Mouse (Mus musculus) frontal cortex, adult (tissue): ENCODE data around the gene Pitpnm1.

Experiments used
- ATAC-seq: cut with Nextera tagmentation; 2 replicates; pipeline ENCODE4 v1.9.2; 2017; ENCODE audit warnings: mild to moderate bottlenecking, moderate library complexity, mixed read lengths; ENCODE audit not compliant: low TSS enrichment

The Pitpnm1 gene

DNA sequence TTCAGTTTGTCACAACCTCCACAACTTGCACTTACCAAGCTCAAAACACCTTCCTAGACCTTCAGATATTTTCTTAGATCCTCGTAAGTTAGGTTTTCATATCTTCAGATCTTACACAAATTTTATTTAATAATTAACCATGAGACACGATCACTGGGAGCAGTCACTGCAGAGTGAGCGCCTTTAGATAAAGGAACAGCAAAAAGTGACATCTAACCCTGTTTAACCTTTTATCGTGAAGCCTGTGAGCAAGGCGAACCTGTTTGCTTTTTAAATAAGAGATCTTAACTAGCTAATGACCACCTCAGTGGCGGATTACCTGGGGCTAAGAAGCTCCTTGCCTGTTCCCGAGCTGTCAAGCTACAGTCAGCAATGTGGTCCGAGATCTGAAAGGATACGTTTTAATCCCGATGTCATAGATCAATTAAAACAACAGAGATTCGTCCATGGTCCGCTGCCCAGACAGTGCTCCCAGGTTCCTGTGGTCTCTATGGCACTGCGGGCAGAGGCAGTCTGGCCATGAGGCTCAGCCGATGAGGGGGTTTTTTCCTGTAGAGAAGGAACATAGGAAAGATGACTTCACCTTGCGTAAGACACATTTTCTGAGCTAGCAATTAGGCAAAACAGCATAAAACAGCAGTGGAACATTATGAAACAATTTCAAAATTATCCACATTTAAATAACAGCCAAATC, 30.9 kb upstream of the Pitpnm1 start:
- no peak for ATAC-seq

GRCm38 (mm10) chr19:4070311-4070710, 29.5 kb upstream of the Pitpnm1 start:
- no peak for ATAC-seq

DNA sequence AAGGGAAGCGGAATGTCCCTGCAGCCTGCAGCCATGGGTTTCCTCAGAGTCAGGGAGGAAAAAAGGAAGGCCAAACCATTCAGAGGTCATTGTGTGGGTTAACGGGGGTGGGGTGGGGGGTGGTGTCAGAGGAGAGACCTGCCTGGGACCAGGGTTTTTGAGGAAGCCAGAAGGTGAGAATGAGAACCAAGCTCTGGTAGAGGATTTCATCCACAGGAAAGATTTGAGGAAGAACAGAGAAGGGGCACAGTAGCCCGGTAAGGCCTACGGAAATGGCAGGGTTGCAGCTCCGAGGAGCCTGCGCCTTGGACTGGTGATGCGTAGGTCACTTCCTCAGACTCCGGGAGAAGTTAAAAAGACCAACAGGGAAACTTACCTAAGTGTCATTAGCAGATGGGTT, 29.0 kb upstream of the Pitpnm1 start:
- ATAC-seq, result no peak

DNA sequence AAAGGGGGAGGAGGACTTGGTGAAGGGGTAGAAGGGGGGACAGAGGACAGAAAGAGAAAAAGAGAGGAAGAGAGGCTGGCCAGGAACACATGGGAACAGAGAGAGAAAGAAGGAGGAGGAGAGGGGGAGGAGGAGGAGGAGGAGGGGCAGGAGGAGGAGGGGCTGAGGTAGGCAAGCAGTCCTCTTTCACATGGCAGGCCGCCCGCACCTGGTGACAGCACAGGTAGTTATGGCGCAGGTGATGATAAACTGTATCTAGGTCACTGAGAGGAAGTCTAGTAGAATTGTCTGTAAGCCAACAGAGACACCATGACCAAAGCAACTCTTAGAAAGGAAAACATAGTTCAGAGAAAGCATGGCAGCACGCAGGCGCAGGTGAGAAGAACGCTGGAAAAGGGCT, 28.4 kb upstream of the Pitpnm1 start:
- ATAC-seq, result no peak

- ATAC-seq, result no peak
Observed at GRCm38 (mm10) chr19:4072706-4073424, 26.9 kb upstream of the Pitpnm1 start.

- ATAC-seq, result no peak
Observed at GRCm38 (mm10) chr19:4075531-4075930, 24.3 kb upstream of the Pitpnm1 start.

DNA sequence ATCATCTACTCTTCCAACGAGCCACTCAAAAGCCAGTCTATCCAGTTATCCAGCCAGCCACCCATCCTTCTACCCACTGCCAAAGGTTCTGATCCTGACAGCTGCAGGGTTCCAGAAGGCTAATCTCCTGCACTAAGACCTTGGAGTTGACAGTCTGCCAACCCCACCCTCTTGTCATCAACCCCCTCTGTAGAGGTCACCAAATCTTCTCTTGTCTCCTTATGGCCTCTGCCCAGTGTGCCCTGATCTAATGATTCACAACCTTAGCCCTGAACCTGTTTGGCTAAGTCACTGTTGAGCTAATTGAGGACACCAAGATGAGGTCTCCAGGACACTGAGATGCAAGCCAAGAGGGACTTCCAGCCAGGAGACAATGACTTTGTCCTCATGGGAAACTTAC, 20.2 kb upstream of the Pitpnm1 start:
- ATAC-seq, result no peak

DNA sequence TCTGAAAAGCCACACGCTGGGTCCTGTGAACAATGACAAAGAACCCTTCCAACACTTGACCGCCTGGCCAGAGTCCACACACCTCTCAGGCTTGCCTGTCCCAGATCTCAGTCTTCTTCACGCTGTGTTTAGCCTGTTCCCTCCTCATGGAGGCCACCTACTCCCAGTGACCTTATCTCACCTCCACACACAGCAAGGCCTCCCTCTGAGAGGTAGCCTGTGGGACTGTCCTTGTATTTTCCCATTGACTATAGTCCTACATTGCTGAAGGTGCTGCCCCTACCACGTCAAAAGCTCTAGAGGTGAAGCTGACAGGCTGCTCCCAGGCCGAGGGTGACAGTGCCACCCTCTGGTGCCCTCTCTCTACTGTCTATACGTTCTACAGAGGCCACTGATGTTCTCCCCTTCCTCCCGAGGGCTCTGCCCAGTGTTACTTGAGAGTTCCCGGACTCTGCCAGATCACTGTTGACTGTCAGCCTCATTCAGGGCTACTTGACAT, 19.2 kb upstream of the Pitpnm1 start:
- no peak for ATAC-seq

- ATAC-seq, result no peak
Observed at GRCm38 (mm10) chr19:4081394-4081793, 18.4 kb upstream of the Pitpnm1 start, which contains the start of gene Cabp2. Gene Cabp2, plus strand, starts transcription at chr19:4081578.

- ATAC-seq, result no peak
Observed at GRCm38 (mm10) chr19:4082219-4082965, 17.4 kb upstream of the Pitpnm1 start.

DNA sequence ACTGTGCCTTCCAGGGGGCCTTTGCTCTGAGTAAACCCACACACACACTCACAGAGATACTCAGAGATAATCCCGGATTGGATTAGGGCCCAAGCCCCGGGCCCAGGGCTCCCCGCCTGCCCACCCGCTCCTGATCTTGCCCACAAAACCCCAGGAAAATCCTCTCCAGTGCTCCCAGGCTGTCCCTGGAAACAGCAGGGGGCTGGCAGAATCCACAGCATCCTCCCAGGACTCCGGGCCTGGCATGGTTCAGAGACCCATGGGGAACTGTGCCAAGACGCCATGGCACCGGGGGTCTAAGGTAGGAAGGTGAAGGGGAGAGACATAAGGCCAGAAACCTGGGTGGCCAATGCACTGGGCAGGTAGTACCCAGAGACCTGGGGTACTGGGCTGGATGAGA, 16.5 kb upstream of the Pitpnm1 start:
- ATAC-seq, result no peak

DNA sequence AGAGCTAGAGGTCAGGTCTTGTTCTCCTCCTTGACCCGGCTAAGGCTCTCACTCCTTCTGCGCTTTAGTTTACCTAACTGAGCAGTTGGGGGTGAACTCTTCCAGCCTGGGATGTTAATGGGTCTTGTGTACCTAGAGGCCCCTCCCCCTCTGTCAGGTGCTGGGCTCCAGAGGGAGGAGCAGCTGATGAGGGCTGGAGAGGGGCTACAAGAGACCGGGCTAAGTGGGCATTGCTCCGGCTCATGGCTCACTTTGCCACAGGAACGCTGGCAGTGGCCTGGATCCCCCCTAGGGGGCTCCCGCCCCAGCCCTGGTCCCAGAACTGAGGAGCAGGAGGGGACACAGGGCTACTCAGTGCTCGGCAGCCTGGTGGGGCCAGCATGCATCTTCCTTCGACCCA, 16.0 kb upstream of the Pitpnm1 start:
- no peak for ATAC-seq

DNA sequence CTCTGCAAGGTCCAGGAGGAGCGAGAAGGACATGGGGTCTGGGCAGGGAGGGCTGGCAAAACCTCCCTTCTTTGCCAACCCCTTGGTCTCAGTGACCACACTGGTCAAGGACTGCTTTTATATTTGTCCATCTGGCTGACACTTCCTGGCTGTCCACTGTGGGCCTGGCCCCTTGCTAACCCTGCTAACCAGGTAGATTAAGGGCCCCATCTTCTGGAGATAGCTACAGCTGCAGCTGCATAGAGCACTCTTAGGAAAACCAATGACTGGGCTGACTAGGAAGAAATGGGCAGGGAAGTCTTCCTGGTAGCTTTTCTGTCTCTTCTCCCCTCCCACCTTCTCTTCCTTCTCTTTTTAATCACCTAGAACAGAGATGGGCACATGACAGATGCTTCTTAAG, 14.8 kb upstream of the Pitpnm1 start:
- ATAC-seq, result no peak

GRCm38 (mm10) chr19:4086156-4086555, 13.6 kb upstream of the Pitpnm1 start:
- ATAC-seq, result no peak

DNA sequence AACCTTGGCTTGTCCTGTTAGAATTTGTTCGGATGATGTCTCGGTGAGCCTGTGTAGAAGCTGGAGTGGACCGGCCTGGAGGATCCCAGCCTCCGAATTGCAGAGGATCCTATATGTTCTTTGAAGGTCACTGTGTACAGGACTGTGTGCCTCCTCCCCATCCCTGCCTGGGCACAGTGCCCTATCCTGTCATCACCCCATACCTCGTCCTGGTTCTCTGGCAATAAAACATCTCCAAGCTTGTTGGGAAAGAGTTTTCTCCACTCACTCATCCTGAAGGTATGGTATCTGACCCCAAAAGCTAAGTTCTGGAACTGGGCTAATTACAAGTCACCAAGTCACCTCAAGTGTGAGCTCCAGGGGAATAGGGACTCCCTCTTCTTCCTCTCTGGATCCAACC, 12.7 kb upstream of the Pitpnm1 start:
- no peak for ATAC-seq

- ATAC-seq, result no peak
Observed at GRCm38 (mm10) chr19:4088146-4088545, 11.7 kb upstream of the Pitpnm1 start.

GRCm38 (mm10) chr19:4089128-4089527, 10.7 kb upstream of the Pitpnm1 start:
- ATAC-seq, result no peak

DNA sequence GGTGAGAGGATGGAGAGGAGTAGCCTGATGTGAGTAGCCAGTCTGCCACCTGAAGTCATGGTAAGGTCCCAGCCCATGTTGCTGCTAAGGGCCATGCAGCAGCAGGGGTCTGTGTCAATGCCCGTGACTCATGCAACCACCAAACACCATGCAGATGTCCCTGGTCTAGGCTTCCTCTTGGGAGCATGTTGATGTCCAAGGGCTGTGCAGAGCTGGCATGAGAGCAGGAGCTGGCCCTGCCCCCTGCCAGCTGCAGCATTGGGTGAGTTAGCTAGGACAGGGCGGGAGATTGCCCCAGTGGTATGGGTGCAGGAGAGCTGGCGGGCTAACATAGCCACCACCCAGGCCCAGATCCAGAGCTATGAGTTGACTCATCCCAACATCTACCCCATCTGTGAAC, 9.4 kb upstream of the Pitpnm1 start:
- ATAC-seq, result no peak

DNA sequence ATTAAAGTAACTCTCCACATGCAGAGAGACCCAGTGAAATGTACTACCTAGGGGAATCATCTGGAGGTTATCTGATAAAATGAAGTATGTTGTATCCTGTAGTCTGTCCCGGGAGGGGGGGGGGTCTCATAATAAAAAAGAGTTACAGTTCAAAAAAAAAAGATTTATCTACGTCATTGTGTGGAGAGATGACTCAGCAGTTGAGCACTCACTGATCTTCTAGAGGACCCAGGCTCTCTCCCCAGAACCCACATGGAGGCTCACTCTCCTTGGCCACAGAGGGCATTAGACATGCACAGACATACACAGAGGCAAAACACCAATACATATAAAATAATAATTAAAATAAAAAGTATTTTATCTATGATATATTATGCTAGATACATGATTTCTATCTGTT, 8.4 kb upstream of the Pitpnm1 start:
- no peak for ATAC-seq

DNA sequence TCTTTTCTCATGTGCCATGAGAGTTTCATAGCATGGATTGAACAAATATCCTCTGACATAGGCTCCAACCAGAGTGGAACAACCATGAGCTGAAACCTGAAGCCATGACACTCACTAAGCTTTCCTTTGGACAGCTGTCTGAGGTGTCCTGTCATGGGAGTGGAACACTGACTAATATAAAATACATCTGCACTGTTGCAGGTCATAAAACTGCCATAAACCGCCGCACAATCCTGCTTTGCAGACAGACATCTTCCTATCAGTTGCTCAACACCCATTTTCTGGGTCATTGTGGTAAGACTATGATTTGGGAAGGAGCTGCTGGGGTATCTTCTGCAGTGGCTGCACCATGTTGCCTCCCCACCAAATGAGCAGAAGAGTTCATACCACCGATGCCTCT, 7.0 kb upstream of the Pitpnm1 start:
- ATAC-seq, result no peak

DNA sequence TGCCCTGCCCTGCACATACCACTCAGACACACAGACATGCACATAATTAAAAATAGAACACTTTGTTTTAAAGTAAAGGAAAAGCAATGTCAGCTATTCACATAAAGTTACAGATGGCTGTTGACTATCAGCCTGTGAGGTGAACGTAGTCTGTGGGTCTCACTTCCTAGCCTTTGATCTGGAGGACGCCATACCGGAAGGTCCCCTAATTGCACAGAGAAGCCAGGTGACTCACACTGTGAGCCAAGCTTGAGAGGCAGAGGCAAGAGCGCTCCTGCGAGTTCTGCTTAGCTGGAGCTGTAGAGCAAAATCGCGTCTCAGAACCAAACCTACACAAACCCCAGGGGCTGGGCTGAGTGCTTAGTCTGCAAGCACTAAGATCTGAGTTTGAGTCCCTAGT, 6.0 kb upstream of the Pitpnm1 start:
- no peak for ATAC-seq

GRCm38 (mm10) chr19:4094348-4094747, 5.5 kb upstream of the Pitpnm1 start:
- no peak for ATAC-seq
